Mouse (Mus musculus) kidney, postnatal 10 days (tissue): ENCODE results near the gene N4bp2l2.
A peak's percentile ranks its signal among the peaks of the same experiment; 100 is the strongest.

ENCODE experiments used
- DNase-seq: peaks from one replicate; pipeline ENCODE4 v3.0.0; 2021; ENCODE audit warnings: mixed read lengths

Gene N4bp2l2

GRCm38 (mm10) chr5:150595366-150596016, 70.5 kb downstream of the N4bp2l2 start:
- no peak for DNase-seq

GRCm38 (mm10) chr5:150594649-150595339, 71.2 kb downstream of the N4bp2l2 start:
- DNase-seq: no peak

- DNase-seq: peak; percentile 65
Observed at GRCm38 (mm10) chr5:150593756-150594648, 72.0 kb downstream of the N4bp2l2 start.

DNA sequence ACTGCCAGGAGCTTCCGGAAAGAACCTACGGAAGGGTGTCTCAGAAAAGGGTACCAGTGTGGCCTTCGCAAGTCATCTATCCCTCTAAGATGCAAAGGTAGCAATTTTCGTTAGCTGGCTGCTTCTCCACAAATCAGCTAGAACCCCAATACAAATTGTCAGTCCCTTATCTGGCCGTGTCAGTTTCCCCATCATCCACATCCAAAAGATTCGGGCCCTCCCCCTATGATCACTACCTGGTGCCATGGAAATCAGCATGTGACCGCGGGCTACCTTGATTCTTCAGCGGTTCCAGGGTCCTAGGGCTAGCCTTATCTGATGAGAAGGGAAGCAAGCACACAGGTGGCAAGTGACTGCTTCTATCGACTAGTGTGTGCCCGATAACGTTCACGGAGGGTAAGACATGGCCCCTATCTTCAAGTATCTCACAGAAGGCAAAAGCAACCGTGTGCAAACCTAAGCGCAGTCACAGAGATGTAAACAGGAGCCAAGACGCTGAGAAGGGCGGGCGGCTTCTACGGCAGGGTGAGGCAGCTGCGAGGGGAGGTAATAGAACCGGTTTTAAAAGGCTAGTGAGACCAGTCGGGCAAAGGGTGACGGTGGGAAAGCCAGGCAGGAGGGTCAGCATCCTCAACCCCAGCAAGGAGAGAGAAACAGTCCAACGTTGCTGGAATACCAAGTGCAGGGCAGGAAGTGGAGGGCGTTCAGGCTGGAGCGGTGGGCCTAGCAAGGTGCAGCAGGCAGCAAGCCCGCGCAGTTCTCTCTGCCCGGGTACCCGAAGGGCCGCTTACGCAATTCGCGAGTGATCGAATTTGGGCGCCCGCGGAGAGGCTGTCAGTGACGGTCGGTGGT, 72.9 kb downstream of the N4bp2l2 start:
- peak; percentile 42 for DNase-seq

GRCm38 (mm10) chr5:150592186-150592903, 73.6 kb downstream of the N4bp2l2 start:
- DNase-seq: no peak

DNA sequence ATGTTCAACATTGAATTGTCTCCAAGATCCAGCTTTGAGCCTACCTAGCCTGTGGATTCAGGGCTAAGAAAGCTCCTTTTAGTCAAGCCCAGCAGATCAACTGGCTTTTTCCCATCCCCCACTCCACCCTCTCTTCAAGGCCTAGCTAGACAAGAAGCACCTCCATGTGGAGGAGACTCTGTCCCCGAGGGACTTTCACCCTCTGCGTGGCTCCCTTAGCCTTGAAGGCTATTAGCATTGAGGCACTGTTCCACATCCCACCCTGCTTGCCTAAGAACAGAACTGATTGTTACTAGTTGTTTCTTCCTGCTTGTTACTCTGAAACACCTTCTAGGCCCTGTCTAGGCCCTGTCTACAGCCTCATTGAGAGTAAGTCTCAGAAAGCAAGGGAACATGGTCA, 76.0 kb downstream of the N4bp2l2 start:
- no peak for DNase-seq

- no peak for DNase-seq
Observed at GRCm38 (mm10) chr5:150584337-150584729, 81.7 kb downstream of the N4bp2l2 start.

GRCm38 (mm10) chr5:150583622-150584336, 82.2 kb downstream of the N4bp2l2 start:
- DNase-seq: peak; percentile 18

DNA sequence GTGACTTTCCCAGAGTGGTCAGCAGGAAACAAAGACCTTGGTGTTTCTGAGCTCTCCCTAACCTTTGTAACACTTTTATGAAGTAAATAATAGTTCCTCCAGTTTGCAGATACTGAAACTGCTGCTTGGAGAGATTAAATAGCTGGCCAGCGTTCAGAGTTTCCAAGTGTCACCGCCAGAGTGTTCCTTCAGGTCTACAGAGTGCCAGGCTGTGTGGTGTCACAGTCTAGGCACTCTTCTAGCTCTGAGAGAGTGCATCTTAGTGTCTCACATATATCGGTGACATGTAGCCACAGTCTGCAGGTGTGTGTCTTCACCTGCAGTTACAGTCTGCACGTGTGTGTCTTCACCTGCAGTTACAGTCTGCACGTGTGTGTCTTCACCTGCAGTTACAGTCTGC, 82.8 kb downstream of the N4bp2l2 start:
- no peak for DNase-seq

DNA sequence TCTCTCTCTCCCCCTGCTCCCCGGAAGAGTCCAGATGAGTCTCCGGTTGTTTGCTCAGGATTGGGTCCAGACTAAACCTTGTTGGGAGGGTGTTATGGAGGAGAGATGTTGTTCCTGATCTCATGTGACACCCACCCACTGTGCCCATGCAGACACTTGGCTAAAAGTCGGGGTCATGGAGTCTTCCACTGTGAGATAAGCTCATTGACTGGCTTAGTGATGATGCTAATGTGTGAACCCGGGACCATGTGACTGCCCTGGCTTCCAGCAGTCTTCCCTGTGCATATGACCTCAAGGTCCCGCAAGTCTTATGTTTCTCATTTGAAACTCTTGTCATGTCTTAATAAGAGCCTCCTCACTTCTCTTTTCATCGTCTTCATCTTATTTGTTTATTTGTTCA, 84.8 kb downstream of the N4bp2l2 start:
- DNase-seq: no peak

- DNase-seq: peak; percentile 13
Observed at GRCm38 (mm10) chr5:150578613-150579171, 87.3 kb downstream of the N4bp2l2 start.

GRCm38 (mm10) chr5:150576832-150577231, 89.2 kb downstream of the N4bp2l2 start:
- no peak for DNase-seq

GRCm38 (mm10) chr5:150574885-150575284, 91.1 kb downstream of the N4bp2l2 start:
- DNase-seq: no peak

- DNase-seq: no peak
Observed at GRCm38 (mm10) chr5:150574403-150574802, 91.6 kb downstream of the N4bp2l2 start.

DNA sequence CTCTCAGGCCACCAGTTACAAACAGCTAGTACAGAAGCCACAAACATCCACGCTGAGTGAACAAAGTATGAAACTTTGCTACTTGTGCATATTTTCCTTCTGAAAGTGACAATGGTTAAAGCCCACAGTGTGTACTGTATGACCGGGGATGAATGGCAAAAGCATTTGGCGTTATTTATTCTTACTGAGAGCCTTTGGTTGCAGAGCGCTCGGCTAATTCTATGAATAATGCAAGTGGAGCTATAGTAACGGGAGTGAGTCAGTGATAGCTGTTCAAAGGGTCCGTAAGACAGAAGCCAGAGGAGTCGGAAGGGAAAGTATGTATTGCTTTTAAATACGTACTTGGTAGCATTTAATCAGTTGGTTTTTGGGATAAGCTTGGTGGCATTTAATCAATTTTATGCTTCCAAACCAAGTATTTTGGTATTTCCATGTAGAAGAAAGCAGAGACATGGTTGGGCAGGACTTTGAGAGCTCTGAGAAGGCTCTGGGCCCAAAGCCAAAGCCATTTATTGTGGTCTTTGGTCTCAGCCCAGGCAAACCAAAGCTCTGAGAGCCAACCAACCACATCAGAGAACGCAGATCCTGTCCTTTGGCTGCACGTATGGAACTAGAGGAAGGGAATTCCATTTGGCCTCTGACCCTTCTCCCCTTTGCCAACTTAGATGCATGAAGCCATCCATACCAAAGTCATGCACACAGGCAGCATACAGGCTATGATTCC, 95.3 kb downstream of the N4bp2l2 start:
- peak; percentile 49 for DNase-seq

GRCm38 (mm10) chr5:150566971-150567370, 99.0 kb downstream of the N4bp2l2 start:
- DNase-seq: no peak

DNA sequence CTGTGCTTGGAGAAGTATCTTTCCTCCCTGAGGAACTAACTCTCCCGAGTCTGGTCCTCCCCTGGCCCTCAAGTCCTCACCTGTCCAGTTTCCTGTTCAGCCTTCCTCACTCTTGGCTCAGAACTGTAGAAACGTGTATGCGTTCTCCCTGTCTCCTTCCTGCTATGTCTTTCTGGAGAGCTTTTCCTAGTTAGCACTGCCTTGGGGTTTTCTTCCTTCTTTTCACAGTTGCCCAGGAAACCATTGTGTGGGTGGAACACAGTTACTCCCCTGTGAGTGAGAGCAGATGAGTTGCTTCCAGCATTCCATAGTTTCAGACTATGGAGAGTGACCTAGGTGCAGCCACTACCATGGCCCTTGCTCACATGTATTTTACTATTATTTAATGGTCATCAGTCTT, 99.8 kb downstream of the N4bp2l2 start:
- DNase-seq: no peak

DNA sequence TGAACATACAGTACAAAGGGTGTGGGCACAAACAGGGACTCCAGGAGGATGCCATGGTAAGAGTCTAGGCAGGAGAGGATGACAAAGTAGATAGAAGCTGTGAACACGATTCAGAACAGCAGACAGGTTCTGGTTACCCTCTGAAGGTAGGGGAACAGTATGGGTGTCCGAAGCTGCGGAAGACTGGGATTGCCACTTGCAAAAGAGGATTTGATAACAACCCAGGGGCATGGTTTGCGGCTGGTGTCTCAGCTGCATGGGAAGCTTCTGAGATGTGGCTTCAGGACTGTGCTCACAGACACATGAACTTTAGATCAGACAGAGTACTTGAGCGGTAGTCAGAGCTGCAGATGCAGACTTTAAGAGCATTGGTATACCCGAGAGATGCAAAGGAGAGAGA, 101.6 kb downstream of the N4bp2l2 start:
- no peak for DNase-seq

GRCm38 (mm10) chr5:150561783-150562182, 104.2 kb downstream of the N4bp2l2 start:
- DNase-seq: no peak

- no peak for DNase-seq
Observed at GRCm38 (mm10) chr5:150561376-150561775, 104.6 kb downstream of the N4bp2l2 start.
